Mouse (Mus musculus): ENCODE data around the gene Ptpn9.

GRCm38 (mm10) chr9:56970158-56970557, 24.6 kb upstream of the Ptpn9 start:
- TF ChIP-seq CTCF (IDR thresholded peaks at IDR 0.05; ENCODE audit: borderline replicate concordance, insufficient read depth, low read length) (no peak), POLR2A (IDR thresholded peaks at IDR 0.05; ENCODE audit: low read depth, low read length) (no peak)
